Mouse (Mus musculus) bone marrow, adult 2 months (tissue): Measurements from ENCODE around the gene Cryba4.

Experiments
- CTCF ChIP-seq: fragments of 200-500 bp; IDR thresholded peaks from 2 replicates; pipeline ENCODE4 v1.5.1; 2011; ENCODE audit warnings: low read length, control low read depth; ENCODE audit not compliant: control insufficient read depth, insufficient read depth
- POLR2A ChIP-seq: fragments of 200-500 bp; IDR thresholded peaks from 2 replicates; pipeline ENCODE4 v1.6.1; 2011; ENCODE audit warnings: low read depth, mild to moderate bottlenecking, control low read depth, low read length, borderline replicate concordance; ENCODE audit not compliant: control insufficient read depth

DNA sequence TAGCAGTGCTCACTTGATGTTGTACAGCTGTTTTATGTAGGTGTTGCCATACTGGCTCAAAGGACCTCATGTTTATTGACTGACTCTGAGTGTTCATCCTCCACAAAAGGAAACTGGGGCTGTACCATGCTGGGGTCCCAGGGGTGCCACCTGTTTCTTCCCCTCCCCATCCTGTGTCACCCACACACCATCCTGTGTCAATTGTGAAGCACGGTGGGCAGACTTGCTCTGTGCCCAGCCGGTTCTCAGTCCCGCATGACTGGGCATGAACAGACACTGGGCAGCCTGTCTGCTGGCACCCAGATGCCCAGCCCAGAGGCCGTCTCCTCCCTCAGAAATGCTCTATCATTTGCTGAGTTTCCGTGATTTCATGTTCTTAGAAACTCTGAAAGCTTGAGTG lies 39.5 kb upstream of the Cryba4 start:
- TF ChIP-seq CTCF (no peak), POLR2A (no peak)
